Mouse (Mus musculus) E14TG2a.4 (cell line): ENCODE data around the gene Tgfb1.

Experiments used
- H3K27me3 ChIP-seq: 2 replicates; pipeline ENCODE4 v1.6.1; 2014; ENCODE audit warnings: low read length, control low read depth; ENCODE audit not compliant: insufficient read depth
- H3K36me3 ChIP-seq: 2 replicates; pipeline ENCODE4 v1.6.1; 2014; ENCODE audit warnings: low read length, control low read depth; ENCODE audit not compliant: insufficient read depth
- H3K4me1 ChIP-seq: replicated peaks from 2 replicates; pipeline ENCODE4 v1.6.1; 2014; ENCODE audit warnings: low read depth, low read length, control low read depth
- H3K4me3 ChIP-seq: replicated peaks from 2 replicates; pipeline ENCODE4 v1.5.1; 2014; ENCODE audit warnings: mild to moderate bottlenecking, low read length
- H3K9me3 ChIP-seq: 2 replicates; pipeline ENCODE4 v1.6.1; 2014; ENCODE audit warnings: low read length, control low read depth
- CTCF ChIP-seq: conservative IDR thresholded peaks from 2 replicates; pipeline ENCODE4 v1.5.1; 2014; ENCODE audit warnings: low read length
- NANOG ChIP-seq: IDR thresholded peaks from 2 replicates; pipeline ENCODE4 v1.6.1; 2014; ENCODE audit warnings: borderline replicate concordance, low read length, mixed read lengths
- POU5F1 ChIP-seq: IDR thresholded peaks from 2 replicates; pipeline ENCODE4 v1.6.1; 2014; ENCODE audit warnings: low read length, borderline replicate concordance

The Tgfb1 gene

GRCm38 (mm10) chr7:25753643-25754438, 67.0 kb downstream of the Tgfb1 start:
- Histone ChIP-seq H3K9me3 (no peaks in the 10 kb centered on the region), H3K27me3 (no peaks in the 10 kb centered on the region), H3K4me3 (peak overlapping the region; percentile 100), H3K36me3 (peaks cover 46% of the 10 kb centered on the region), H3K4me1 (peaks cover 44% of the 10 kb centered on the region)
- TF ChIP-seq POU5F1: no peak
- no peak for TF ChIP-seq NANOG
- TF ChIP-seq CTCF: no peak

- peaks cover 41% of the 10 kb centered on the region for H3K36me3 ChIP-seq
- no peaks in the 10 kb centered on the region for H3K27me3 ChIP-seq
Observed at GRCm38 (mm10) chr7:25754439-25754737, 67.6 kb downstream of the Tgfb1 start.

More at GRCm38 (mm10) chr7:25754439-25754737, 67.6 kb downstream of the Tgfb1 start:
- Histone ChIP-seq H3K4me3 (peak overlapping the region; percentile 100), H3K9me3 (no peaks in the 10 kb centered on the region), H3K4me1 (peaks cover 40% of the 10 kb centered on the region)
- TF ChIP-seq NANOG (no peak), POU5F1 (no peak), CTCF (no peak)
